Mouse (Mus musculus): ENCODE measurements around the gene Uqcr11.

The Uqcr11 gene

DNA sequence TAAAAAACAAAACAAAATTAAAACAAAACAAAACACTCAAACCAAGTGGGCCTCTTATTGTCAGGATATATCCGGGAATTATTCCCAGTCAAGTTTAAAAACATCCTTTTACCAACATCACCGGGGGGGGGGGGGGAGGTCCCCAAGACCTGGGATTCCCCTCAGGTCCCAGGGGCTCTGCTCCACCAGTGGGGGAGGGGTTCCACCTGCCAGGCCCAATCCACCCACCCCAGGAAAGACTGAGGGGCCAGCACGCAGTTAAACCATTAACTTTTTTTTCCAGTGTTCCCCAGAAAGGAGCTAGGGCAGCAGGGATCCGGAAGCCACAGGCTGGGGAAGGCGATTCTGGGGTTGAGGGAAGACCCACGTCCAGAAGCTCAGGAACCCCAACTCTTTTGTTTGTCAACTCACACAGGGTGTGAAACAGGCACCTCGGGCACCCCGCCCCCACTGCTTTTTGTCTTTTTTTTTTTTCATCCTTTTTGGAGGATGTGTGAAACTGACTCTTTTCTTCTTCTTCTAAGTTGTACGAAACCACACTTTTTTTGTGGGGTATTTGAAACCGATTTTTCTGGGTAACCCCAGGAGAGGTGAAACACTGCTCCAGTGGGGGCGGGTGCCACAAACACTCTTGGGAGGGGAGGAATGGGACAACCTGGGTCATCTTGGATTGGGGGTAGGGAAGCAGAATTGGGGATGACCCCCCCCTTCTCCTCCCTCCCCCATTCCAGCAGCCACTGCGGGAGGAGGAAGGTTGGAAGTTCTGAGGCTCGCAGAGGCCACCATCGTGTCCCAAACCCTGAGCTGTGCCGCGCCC, 25.1 kb upstream of the Uqcr11 start:
- DNase-seq (ENCODE audit: extremely low spot score, low spot score): no peak

DNA sequence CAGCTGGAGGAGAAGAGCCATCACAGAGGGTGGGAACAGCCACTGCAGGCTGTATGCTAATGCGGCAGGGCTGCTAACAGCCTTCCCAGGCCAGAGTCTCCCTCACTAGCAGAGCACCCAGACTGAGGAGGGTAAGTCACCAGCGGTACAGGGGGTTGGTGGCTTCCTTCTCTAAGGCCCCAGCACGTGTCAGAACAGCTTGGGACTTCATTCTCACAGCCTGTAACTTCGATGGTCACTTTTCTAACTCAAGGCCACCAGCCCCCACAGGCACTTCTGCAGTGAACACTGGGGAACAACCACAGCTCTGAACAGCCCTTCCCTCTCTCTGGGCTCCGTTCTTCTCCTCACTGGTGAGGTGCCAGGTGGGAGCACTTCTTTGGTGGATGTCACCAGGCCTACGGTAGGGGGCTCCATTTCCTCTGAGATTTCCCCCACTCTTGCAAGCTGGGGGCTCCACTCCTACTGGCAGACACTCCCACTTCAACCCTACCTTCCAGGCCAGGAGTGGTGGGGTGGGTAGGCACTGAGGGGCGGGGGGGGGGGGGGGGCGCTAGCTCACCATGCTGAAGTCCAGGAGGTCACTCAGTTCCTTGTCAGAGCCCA, 23.8 kb upstream of the Uqcr11 start:
- no peak for DNase-seq (ENCODE audit: extremely low spot score, low spot score)

GRCm38 (mm10) chr10:80429800-80430199, 23.2 kb upstream of the Uqcr11 start:
- DNase-seq (ENCODE audit: extremely low spot score, low spot score): no peak

DNA sequence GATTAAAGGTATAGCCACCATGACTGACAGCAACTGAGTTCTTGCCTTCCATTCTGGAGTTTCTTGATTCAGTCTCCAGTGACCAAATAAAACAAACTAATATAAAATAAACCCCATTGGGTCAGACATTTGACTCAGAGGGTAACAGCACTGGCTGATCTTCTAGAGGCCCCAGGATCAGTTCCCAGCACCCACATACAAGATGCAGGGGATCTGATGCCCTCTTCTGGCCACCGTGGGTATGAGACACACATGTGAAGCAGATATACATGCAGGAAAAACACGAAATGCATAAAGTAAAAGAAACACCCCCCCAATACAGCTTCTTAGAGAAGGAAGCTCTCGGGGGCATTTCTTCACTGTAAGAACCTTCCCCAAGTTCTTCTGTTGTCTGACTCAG, 18.4 kb upstream of the Uqcr11 start:
- DNase-seq (ENCODE audit: extremely low spot score, low spot score): no peak

DNA sequence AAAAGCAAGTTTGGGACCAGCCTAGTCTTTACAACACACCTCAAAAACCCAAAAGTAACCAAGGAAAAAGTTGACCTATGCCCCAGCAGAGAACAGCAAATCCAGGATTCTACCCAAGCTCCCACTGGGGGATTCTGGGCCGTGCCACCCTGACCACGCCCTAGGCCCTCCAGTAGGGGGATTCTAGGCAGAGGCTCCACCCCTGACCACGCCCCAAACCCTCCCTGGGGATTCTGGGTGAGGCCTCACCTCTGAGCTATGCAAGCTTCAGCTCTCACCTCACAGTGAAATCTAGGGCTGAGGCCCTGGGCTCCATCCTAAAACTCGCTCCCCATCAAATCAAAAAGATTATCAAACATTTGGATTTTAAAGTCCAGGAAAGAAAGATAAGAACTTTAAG, 16.9 kb upstream of the Uqcr11 start:
- no peak for DNase-seq (ENCODE audit: extremely low spot score, low spot score)

DNA sequence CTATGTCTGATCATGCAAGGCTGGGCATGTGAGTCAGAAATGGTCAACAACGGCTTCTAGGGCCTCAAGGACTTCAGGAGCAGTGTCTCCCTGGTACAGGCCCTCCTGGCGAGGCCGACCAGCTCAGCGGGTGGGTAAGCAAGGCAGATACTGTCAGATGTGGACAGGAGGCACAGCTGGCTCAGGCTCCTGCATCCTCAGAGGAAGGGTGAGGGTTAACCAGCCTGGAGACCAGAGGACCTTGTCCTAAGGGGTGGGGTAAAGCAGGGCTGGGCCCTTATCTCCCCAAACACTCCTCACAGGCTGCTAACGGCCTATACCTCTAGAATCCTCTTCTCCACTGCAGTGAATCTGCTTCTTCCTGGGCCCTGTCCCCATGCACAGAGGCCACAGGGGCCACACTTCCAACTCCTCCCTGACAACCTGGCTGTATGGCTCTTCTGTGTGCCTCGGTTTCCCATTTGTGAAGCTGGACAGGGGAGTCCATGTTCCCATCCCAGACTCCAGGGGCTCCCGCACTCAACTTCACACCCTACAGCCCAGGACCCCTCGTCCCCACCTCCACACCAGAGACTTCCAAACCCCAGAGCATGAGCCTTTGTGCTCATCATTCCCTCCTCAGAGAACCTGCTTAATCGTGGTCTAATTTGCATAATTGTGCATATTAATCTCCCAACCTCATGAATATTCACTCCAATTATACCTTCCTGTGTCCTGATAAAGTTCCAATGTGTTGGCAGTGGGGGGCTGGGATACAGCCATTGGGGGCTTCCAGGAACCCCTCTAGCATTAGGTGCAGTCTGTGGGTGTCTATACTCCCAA, 15.2 kb upstream of the Uqcr11 start:
- DNase-seq (ENCODE audit: extremely low spot score, low spot score): no peak

- DNase-seq (ENCODE audit: extremely low spot score, low spot score): no peak
These were observed 14.6 kb upstream of the Uqcr11 start for GRCm38 (mm10) chr10:80421208-80421607.

GRCm38 (mm10) chr10:80420729-80421128, 14.1 kb upstream of the Uqcr11 start:
- no peak for DNase-seq (ENCODE audit: extremely low spot score, low spot score)

DNA sequence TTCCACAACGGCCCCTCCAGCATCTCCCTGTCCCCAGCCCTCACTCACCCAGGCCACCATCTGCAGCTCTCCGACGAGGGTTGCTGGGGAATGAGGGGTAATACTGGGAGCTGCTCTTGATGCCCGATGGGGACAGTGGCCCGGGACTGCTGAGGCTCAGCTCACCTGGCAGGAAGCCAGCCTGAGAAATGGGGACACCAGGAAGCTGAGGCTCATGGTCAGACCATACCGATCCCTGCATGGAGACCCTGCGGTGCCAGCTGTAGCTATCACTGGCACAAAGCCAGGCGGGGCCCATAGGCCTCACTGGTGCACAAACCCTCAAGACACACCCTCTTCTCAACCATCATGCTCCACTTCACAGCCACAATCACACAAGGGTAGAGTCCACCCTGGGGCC, 12.8 kb upstream of the Uqcr11 start:
- no peak for DNase-seq (ENCODE audit: extremely low spot score, low spot score)

GRCm38 (mm10) chr10:80418311-80418710, 11.7 kb upstream of the Uqcr11 start:
- no peak for DNase-seq (ENCODE audit: extremely low spot score, low spot score)

GRCm38 (mm10) chr10:80417841-80418240, 11.2 kb upstream of the Uqcr11 start:
- DNase-seq (ENCODE audit: extremely low spot score, low spot score): no peak

GRCm38 (mm10) chr10:80417371-80417770, 10.7 kb upstream of the Uqcr11 start:
- no peak for DNase-seq (ENCODE audit: extremely low spot score, low spot score)

DNA sequence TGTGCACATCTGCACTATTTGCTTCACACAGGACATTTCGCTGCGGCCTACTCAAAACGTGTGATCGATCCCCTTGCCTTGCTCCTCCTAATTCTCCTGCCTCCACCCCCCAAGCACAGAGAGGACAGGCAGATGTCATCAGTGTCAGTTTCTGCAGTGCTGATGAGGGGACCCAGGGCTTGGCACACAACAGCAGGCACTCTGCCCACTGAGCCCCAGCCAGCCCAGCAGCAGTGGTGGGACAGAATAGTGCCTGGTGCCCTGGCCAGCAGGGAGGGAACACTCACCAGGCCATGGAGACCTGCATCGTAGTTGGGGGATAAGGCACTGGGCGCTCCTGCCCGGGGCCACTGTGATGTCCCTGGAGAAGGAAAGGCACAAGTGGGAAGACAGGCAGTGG, 8.9 kb upstream of the Uqcr11 start:
- no peak for DNase-seq (ENCODE audit: extremely low spot score, low spot score)

GRCm38 (mm10) chr10:80412656-80413541, 6.3 kb upstream of the Uqcr11 start:
- no peak for DNase-seq (ENCODE audit: extremely low spot score, low spot score)

DNA sequence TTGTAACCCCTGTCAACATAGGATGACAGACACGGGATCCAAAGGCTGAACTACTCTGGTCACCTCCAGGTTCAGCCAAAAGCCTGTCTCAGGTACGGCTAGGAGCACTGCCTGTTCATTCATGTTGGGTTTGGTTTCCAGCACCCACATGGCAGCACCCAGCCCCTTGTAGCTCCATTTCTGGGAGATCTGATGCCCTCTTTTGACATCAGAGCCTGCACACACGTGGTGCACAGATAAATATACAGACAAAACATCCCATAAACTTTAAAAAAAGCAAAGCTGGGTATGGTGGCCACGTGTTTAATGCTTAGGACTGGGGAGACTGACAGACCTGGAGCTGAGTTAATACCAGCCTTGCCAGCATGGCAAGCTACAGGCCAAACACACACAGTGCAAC, 1.3 kb upstream of the Uqcr11 start:
- no peak for DNase-seq (ENCODE audit: extremely low spot score, low spot score)

GRCm38 (mm10) chr10:80405481-80406173, 1.0 kb downstream of the Uqcr11 start:
- no peak for DNase-seq (ENCODE audit: extremely low spot score, low spot score)

GRCm38 (mm10) chr10:80403044-80403692, 3.5 kb downstream of the Uqcr11 start:
- DNase-seq (ENCODE audit: extremely low spot score, low spot score): no peak

DNA sequence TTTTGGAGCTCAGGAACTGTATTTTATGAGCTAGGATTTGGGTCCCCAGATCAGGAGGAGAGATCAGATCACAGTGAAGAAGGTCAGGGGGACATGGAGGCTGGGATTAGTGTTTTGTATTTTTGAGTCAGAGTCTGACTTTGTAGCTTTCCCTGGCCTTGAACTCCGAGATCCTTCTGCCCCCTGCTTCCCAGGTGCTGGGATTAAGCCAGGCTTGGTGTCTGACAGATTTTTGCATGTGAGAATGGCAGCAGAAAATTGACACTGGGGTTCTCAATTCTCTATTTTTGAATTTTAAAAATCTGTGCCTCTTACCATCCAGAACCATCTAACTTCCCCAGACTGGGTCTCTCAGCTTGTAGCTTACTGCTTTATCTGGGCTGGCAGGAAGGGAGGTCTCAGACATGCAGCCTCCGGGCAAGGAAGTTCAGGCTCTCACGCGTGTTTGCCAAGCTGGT, 5.9 kb downstream of the Uqcr11 start:
- DNase-seq (ENCODE audit: extremely low spot score, low spot score): no peak

DNA sequence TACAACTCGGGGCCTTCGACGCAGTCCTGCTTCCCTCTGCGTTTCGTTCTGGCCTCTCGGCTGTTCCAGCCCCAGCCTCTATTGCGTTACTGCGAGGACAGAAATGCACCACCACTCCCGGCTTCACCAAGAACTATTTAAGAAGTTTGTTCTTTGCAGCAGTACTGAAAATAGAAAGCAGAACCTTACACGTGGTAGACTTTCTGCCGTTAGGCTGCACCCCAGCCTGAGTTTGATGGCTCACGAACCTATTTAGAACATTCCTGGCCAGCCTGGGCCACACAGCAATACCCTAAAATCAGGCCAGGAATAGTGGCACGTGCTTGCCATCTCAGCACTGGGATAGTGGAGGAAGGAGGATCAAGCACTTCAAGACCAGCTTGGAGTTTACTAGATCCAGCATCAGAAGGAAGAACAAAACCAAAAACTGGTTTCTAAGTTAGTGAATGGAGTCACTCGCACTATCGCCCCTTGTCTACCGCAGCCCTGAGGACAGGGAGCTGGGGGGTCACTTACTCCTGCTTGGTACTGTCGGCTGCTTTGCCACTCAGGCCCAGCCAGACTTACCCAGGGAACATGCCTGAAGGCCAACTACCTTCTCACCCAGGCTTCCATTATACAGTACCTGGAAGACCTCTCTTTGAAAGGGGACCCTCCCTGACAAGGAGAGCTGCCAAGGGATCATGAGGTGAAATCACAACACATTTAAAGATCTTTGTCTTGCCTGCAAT, 6.5 kb downstream of the Uqcr11 start:
- no peak for DNase-seq (ENCODE audit: extremely low spot score, low spot score)

Data from neural tube, embryonic 10.5 days (tissue).